Mouse (Mus musculus): ENCODE data around the gene Vmn1r180. TPM values are rescaled to one million over a fixed set of nuclear protein-coding genes. Genes with fewer than 3 reads are reported as not detected.

Vmn1r180 gene
- not detected for polyA plus RNA-seq (2014; fragmentation: Illumina TruSeq; extraction: RNeasy Lipid Tissue Mini Kit (QIAGEN cat#74804); ENCODE audit: low read depth, low replicate concordance)

GRCm38 (mm10) chr7:23950332-23950731 lies at the start of gene Vmn1r180:
Vmn1r180 (plus strand) TSS chr7:23950632.

DNA sequence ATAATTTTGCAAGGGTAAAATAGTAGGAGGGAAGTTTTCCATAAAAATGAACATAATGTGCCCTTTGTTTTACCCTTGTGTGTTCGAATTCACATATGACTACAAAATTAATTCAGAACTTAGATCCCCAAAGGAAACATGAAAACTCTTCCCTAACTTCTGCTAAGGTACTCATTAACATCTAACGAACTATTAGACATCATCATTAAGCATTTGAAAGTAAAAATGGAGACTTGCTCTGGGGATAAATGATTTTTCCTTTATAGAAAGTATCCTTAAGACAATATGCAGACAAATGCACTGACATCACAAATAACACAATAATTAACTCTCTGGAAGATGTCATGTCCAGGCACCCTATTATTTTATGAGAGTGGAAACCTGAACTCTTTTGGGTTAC lies 23.8 kb upstream of the Vmn1r180 start, which contains the start of gene Vmn1r179:
TSS of gene Vmn1r179 (plus strand) at position 301 of the 400 bp plus-strand sequence.

DNA sequence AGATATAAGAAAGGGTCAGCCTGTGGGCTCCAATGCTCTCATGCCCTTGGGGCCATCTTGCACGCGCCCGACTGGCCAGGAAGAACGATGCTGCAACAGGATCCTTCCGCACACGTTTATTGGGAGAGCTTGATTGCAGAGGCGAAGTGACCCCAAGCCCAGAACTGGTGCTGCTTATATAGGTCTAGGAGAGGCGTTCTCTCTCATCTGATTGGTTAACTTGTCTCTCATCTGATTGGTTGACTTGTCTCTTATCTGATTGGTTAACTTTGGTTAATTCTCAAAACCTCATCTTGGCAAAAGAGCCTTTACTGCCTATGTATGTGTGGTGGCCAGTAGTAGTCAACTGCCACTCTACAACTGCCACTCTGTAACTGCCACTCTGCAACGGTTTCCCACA lies 23.9 kb downstream of the Vmn1r180 start, which contains the start of gene Vmn1r181:
TSS of gene Vmn1r181 (plus strand) at position 301 of the 400 bp plus-strand sequence.

GRCm38 (mm10) chr7:24001391-24001790 lies 51.0 kb downstream of the Vmn1r180 start, which contains the start of gene V1rd19:
V1rd19 (plus strand) TSS chr7:24001691.

Other genes with a start within 250 kb of the Vmn1r180 start
- not detected for gene Vmn1r173, start 249.9 kb upstream of the Vmn1r180 start, polyA plus RNA-seq (2014; fragmentation: Illumina TruSeq; extraction: RNeasy Lipid Tissue Mini Kit (QIAGEN cat#74804); ENCODE audit: low read depth, low replicate concordance)
- gene Vmn1r174, start 198.4 kb upstream of the Vmn1r180 start, polyA plus RNA-seq (2014; fragmentation: Illumina TruSeq; extraction: RNeasy Lipid Tissue Mini Kit (QIAGEN cat#74804); ENCODE audit: low read depth, low replicate concordance), result not detected
- not detected for gene Vmn1r175, start 140.0 kb upstream of the Vmn1r180 start, polyA plus RNA-seq (2014; fragmentation: Illumina TruSeq; extraction: RNeasy Lipid Tissue Mini Kit (QIAGEN cat#74804); ENCODE audit: low read depth, low replicate concordance)
- gene Vmn1r176, start 113.3 kb upstream of the Vmn1r180 start, polyA plus RNA-seq (2014; fragmentation: Illumina TruSeq; extraction: RNeasy Lipid Tissue Mini Kit (QIAGEN cat#74804); ENCODE audit: low read depth, low replicate concordance), result not detected
- gene Vmn1r177, start 84.2 kb upstream of the Vmn1r180 start, polyA plus RNA-seq (2014; fragmentation: Illumina TruSeq; extraction: RNeasy Lipid Tissue Mini Kit (QIAGEN cat#74804); ENCODE audit: low read depth, low replicate concordance), result not detected
- gene Vmn1r178, start 58.6 kb upstream of the Vmn1r180 start, polyA plus RNA-seq (2014; fragmentation: Illumina TruSeq; extraction: RNeasy Lipid Tissue Mini Kit (QIAGEN cat#74804); ENCODE audit: low read depth, low replicate concordance), result not detected
- gene Vmn1r179, start 23.7 kb upstream of the Vmn1r180 start, polyA plus RNA-seq (2014; fragmentation: Illumina TruSeq; extraction: RNeasy Lipid Tissue Mini Kit (QIAGEN cat#74804); ENCODE audit: low read depth, low replicate concordance), result not detected
- gene Vmn1r181, start 24.0 kb downstream of the Vmn1r180 start, polyA plus RNA-seq (2014; fragmentation: Illumina TruSeq; extraction: RNeasy Lipid Tissue Mini Kit (QIAGEN cat#74804); ENCODE audit: low read depth, low replicate concordance), result not detected
- not detected for gene V1rd19, start 51.1 kb downstream of the Vmn1r180 start, polyA plus RNA-seq (2014; fragmentation: Illumina TruSeq; extraction: RNeasy Lipid Tissue Mini Kit (QIAGEN cat#74804); ENCODE audit: low read depth, low replicate concordance)
- not detected for gene Vmn1r183, start 102.6 kb downstream of the Vmn1r180 start, polyA plus RNA-seq (2014; fragmentation: Illumina TruSeq; extraction: RNeasy Lipid Tissue Mini Kit (QIAGEN cat#74804); ENCODE audit: low read depth, low replicate concordance)
- gene Zfp180, start 131.3 kb downstream of the Vmn1r180 start, polyA plus RNA-seq (2014; fragmentation: Illumina TruSeq; extraction: RNeasy Lipid Tissue Mini Kit (QIAGEN cat#74804); ENCODE audit: low read depth, low replicate concordance), result 10.3 TPM
- gene Zfp112, start 161.7 kb downstream of the Vmn1r180 start, polyA plus RNA-seq (2014; fragmentation: Illumina TruSeq; extraction: RNeasy Lipid Tissue Mini Kit (QIAGEN cat#74804); ENCODE audit: low read depth, low replicate concordance), result 0.89 TPM
- gene Zfp235, start 183.5 kb downstream of the Vmn1r180 start, polyA plus RNA-seq (2014; fragmentation: Illumina TruSeq; extraction: RNeasy Lipid Tissue Mini Kit (QIAGEN cat#74804); ENCODE audit: low read depth, low replicate concordance), result 4.6 TPM
- 0.93 TPM for gene Zfp114, start 224.4 kb downstream of the Vmn1r180 start, polyA plus RNA-seq (2014; fragmentation: Illumina TruSeq; extraction: RNeasy Lipid Tissue Mini Kit (QIAGEN cat#74804); ENCODE audit: low read depth, low replicate concordance)